Mouse (Mus musculus): ENCODE measurements around the gene Psma7.

- TF ChIP-seq CTCF (IDR thresholded peaks at IDR 0.05; ENCODE audit: control insufficient read depth, insufficient read depth, low read length): no peak
- no peak for TF ChIP-seq POLR2A (IDR thresholded peaks at IDR 0.05; ENCODE audit: borderline replicate concordance, control insufficient read depth, low read depth, low read length)
Measured at GRCm38 (mm10) chr2:180033956-180034355, 8.3 kb downstream of the Psma7 start.
